Mouse (Mus musculus): Measurements from ENCODE around the gene Ost4. TPM values are rescaled to one million over a fixed set of nuclear protein-coding genes. Genes with fewer than 3 reads are reported as not detected.

The Ost4 gene
- polyA plus RNA-seq, 1 experiment = 262 TPM

DNA sequence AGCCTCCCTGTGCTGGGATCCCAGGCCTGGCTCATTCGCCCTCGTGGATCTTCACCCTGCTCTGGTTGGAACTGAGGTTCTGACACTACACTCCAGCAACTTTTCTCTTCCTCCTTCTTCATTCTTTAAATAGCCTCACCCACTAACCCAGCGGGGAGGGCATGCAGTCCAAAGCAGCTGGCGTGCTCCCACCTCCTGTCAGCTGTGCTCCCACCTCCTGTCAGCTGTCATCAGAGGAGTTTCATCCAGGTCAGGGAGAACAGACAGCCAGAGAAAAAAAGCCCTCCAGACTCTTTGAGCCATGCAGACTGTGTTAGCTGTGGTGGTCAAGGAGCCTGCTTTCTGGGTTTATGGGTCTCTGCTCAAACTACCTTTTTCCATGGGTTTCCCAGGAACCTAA, 23.8 kb upstream of the Ost4 start:
- Histone ChIP-seq H3K36me3 (ENCODE audit: control insufficient read depth, insufficient read depth) (no peaks in the 10 kb centered on the region), H3ac (ENCODE audit: control insufficient read depth, insufficient read length) (no peak overlapping the region), H3K4me3 (no peak overlapping the region)

DNA sequence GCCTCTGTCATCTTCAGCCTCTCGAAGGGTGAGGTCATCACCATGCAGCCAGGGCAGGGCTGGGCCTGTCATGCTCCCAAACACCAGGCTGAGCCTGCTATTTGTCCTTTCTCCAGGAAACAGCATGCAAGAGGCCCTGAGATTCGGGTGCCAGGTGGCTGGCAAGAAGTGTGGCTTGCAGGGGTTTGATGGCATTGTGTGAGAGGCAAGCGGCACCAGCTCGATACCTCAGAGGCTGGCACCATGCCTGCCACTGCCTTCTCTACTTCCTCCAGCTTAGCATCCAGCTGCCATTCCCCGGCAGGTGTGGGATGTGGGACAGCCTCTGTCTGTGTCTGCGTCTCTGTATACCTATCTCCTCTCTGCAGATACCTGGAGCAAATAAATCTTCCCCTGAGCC, 23.3 kb upstream of the Ost4 start:
- Histone ChIP-seq H3K4me2 (ENCODE audit: low read depth) (peak overlapping the region; percentile 40), H3K27me3 (ENCODE audit: control insufficient read depth, insufficient read depth, insufficient read length) (no peaks in the 10 kb centered on the region), H3K79me2 (ENCODE audit: control insufficient read depth, insufficient read depth) (no peaks in the 10 kb centered on the region), H3K4me3 (no peak overlapping the region), H3K36me3 (ENCODE audit: control insufficient read depth, insufficient read depth) (no peaks in the 10 kb centered on the region), H3ac (ENCODE audit: control insufficient read depth, insufficient read length) (no peak overlapping the region)
- TF ChIP-seq SRF (IDR thresholded peaks at IDR 0.05; ENCODE audit: control insufficient read depth, insufficient read length, low read depth) (no peak), TCF12 (IDR thresholded peaks at IDR 0.05; ENCODE audit: insufficient read depth, poor library complexity, severe bottlenecking) (peak; percentile 2), MYOD1 (IDR thresholded peaks at IDR 0.05; ENCODE audit: control insufficient read depth in 1 of 3, insufficient read length in 2 of 3, low read depth in 2 of 3) (peak in 2 of 3 experiments; percentile 84 to 96), TCF3 (IDR thresholded peaks at IDR 0.05; ENCODE audit: insufficient read length, low read depth) (peak; percentile 51), E2F4 (IDR thresholded peaks at IDR 0.05; ENCODE audit: insufficient read depth) (no peak), POLR2AphosphoS2 (IDR thresholded peaks at IDR 0.05; ENCODE audit: insufficient read length, low read depth) (peak; percentile 11), MYOG (IDR thresholded peaks at IDR 0.05; ENCODE audit: control insufficient read depth in 1 of 3, insufficient read depth in 1 of 3, insufficient read length in 2 of 3, low read depth in 2 of 3) (peak in 2 of 3 experiments; percentile 72 to 87)

More for the DNA sequence above, 23.8 kb upstream of the Ost4 start:
- TF ChIP-seq E2F4 (IDR thresholded peaks at IDR 0.05; ENCODE audit: insufficient read depth) (no peak), TCF3 (IDR thresholded peaks at IDR 0.05; ENCODE audit: insufficient read length, low read depth) (peak; percentile 96), TCF12 (IDR thresholded peaks at IDR 0.05; ENCODE audit: insufficient read depth, poor library complexity, severe bottlenecking) (peak; percentile 98), MYOD1 (IDR thresholded peaks at IDR 0.05; ENCODE audit: control insufficient read depth in 1 of 3, insufficient read length in 2 of 3, low read depth in 2 of 3) (peak; percentile 96 to 97 (median 97)), POLR2A (IDR thresholded peaks at IDR 0.05; ENCODE audit: insufficient read length, low read depth) (no peak), MYOG (IDR thresholded peaks at IDR 0.05; ENCODE audit: control insufficient read depth in 1 of 3, insufficient read depth in 1 of 3, insufficient read length in 2 of 3, low read depth in 2 of 3) (peak; percentile 96 to 98 (median 98)), REST (IDR thresholded peaks at IDR 0.05; ENCODE audit: insufficient read depth, insufficient read length) (no peak)
- H3K79me2 ChIP-seq (ENCODE audit: control insufficient read depth, insufficient read depth) = no peaks in the 10 kb centered on the region
- no peaks in the 10 kb centered on the region for H3K27me3 ChIP-seq (ENCODE audit: control insufficient read depth, insufficient read depth, insufficient read length)
- peak overlapping the region; percentile 31 for H3K4me2 ChIP-seq (ENCODE audit: low read depth)

DNA sequence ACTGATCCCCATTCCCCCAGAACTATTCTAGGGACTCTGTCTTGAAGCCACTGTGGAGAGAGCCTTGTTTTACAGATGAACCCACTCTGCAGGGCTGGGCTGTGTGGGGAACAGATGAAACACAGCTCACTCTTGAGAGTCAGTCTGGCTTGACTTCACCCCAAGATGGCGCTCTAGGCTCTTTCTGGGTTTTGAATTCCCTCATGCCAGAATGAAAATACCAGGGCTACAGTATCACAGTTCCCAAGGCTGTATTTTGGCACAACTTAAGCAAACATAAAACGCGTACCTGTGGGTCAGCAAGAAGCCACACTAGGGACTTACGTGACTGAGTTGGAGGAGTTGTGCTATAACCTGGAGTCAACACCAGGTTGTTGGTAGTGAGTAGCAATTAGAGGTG, 22.5 kb upstream of the Ost4 start:
- H3K27me3 ChIP-seq (ENCODE audit: control insufficient read depth, insufficient read depth, insufficient read length) = no peaks in the 10 kb centered on the region
- H3K4me2 ChIP-seq (ENCODE audit: low read depth) = peak overlapping the region; percentile 40
- no peak for TF ChIP-seq TCF12 (IDR thresholded peaks at IDR 0.05; ENCODE audit: insufficient read depth, poor library complexity, severe bottlenecking)
- no peak for TF ChIP-seq REST (IDR thresholded peaks at IDR 0.05; ENCODE audit: insufficient read depth, insufficient read length)
- no peak for TF ChIP-seq TCF3 (IDR thresholded peaks at IDR 0.05; ENCODE audit: insufficient read length, low read depth)
- no peak for TF ChIP-seq MAX (IDR thresholded peaks at IDR 0.05; ENCODE audit: low read depth)
- no peak for TF ChIP-seq POLR2A (IDR thresholded peaks at IDR 0.05; ENCODE audit: insufficient read length, low read depth)
- TF ChIP-seq USF1 (IDR thresholded peaks at IDR 0.05; ENCODE audit: low read depth) = no peak
- TF ChIP-seq MYOD1 (IDR thresholded peaks at IDR 0.05; ENCODE audit: control insufficient read depth in 1 of 3, insufficient read length in 2 of 3, low read depth in 2 of 3) = no peak
- TF ChIP-seq MYOG (IDR thresholded peaks at IDR 0.05; ENCODE audit: control insufficient read depth in 1 of 3, insufficient read depth in 1 of 3, insufficient read length in 2 of 3, low read depth in 2 of 3) = no peak
- H3K79me2 ChIP-seq (ENCODE audit: control insufficient read depth, insufficient read depth) = no peaks in the 10 kb centered on the region
- H3K4me3 ChIP-seq = no peak overlapping the region
- H3K36me3 ChIP-seq (ENCODE audit: control insufficient read depth, insufficient read depth) = no peaks in the 10 kb centered on the region
- no peak overlapping the region for H3ac ChIP-seq (ENCODE audit: control insufficient read depth, insufficient read length)

DNA sequence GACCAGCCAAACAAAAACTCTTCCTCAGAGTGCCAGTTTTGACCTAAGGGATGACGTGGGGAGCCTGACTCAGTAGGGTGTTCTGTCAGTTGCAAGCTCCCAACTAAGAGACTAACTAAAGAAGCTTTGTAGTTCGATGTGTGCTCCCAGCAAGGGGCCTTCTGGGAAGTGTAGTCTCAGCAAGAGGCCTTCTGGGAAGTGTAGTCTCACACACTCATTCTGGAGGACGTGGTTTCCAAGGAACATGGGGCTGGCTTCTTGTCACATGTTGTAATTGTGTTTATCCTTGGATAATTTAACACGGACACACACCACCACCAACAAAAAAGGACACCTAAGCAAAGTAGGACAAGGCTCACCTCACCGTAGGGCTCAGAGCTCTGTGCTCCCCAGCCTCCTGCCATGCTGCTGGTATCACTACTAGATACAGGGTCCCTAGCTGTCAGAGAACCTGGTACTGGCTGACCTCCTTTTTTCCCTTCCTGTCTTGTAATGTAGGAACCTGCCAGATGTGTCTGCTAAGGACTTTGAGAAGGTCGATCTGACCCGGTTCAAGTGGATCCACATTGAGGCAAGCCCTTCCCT, 20.4 kb upstream of the Ost4 start:
- Histone ChIP-seq H3ac (ENCODE audit: control insufficient read depth, insufficient read length) (no peak overlapping the region), H3K79me2 (ENCODE audit: control insufficient read depth, insufficient read depth) (no peaks in the 10 kb centered on the region), H3K4me3 (no peak overlapping the region), H3K36me3 (ENCODE audit: control insufficient read depth, insufficient read depth) (no peaks in the 10 kb centered on the region), H3K4me2 (ENCODE audit: low read depth) (peak overlapping the region; percentile 46), H3K27me3 (ENCODE audit: control insufficient read depth, insufficient read depth, insufficient read length) (no peaks in the 10 kb centered on the region)
- TF ChIP-seq SRF (IDR thresholded peaks at IDR 0.05; ENCODE audit: control insufficient read depth, insufficient read length, low read depth) (no peak), TCF3 (IDR thresholded peaks at IDR 0.05; ENCODE audit: insufficient read length, low read depth) (no peak), CEBPB (IDR thresholded peaks at IDR 0.05; ENCODE audit: insufficient read depth, poor library complexity, severe bottlenecking) (no peak), POLR2AphosphoS2 (IDR thresholded peaks at IDR 0.05; ENCODE audit: insufficient read length, low read depth) (no peak), MYOG (IDR thresholded peaks at IDR 0.05; ENCODE audit: control insufficient read depth in 1 of 3, insufficient read depth in 1 of 3, insufficient read length in 2 of 3, low read depth in 2 of 3) (no peak), E2F4 (IDR thresholded peaks at IDR 0.05; ENCODE audit: insufficient read depth) (no peak), POLR2A (IDR thresholded peaks at IDR 0.05; ENCODE audit: insufficient read length, low read depth) (no peak), REST (IDR thresholded peaks at IDR 0.05; ENCODE audit: insufficient read depth, insufficient read length) (no peak), USF1 (IDR thresholded peaks at IDR 0.05; ENCODE audit: low read depth) (no peak), MAX (IDR thresholded peaks at IDR 0.05; ENCODE audit: low read depth) (no peak), TCF12 (IDR thresholded peaks at IDR 0.05; ENCODE audit: insufficient read depth, poor library complexity, severe bottlenecking) (no peak), MYOD1 (IDR thresholded peaks at IDR 0.05; ENCODE audit: control insufficient read depth in 1 of 3, insufficient read length in 2 of 3, low read depth in 2 of 3) (no peak)

DNA sequence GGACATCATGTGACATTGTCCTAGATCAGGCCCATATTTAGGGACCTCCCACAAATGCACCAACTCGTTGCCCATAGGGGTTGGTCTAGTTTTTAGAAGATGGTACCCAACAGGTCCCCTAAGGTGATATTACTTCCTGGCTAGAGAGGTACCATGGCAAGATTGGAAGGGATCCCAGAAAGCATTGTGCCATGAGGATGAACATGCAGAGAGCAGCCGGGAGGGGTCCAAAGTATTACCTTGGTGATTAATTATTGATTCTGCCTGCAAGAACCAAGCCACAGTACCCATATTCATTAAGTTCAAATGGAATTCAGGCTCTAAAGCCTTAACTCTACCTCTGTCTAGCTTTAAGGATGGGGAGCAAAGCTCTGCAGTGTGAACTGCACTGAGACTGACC, 18.5 kb upstream of the Ost4 start:
- Histone ChIP-seq H3K27me3 (ENCODE audit: control insufficient read depth, insufficient read depth, insufficient read length) (no peaks in the 10 kb centered on the region), H3K4me2 (ENCODE audit: low read depth) (no peak overlapping the region), H3K79me2 (ENCODE audit: control insufficient read depth, insufficient read depth) (no peaks in the 10 kb centered on the region), H3K36me3 (ENCODE audit: control insufficient read depth, insufficient read depth) (no peaks in the 10 kb centered on the region), H3K4me3 (no peak overlapping the region), H3ac (ENCODE audit: control insufficient read depth, insufficient read length) (no peak overlapping the region)
- TF ChIP-seq USF1 (IDR thresholded peaks at IDR 0.05; ENCODE audit: low read depth) (no peak), MAX (IDR thresholded peaks at IDR 0.05; ENCODE audit: low read depth) (no peak), POLR2AphosphoS2 (IDR thresholded peaks at IDR 0.05; ENCODE audit: insufficient read length, low read depth) (no peak)

Data from myocyte (in vitro differentiated cells).